Mouse (Mus musculus): ENCODE measurements around the gene Ifnar1. TPM values are rescaled to one million over a fixed set of nuclear protein-coding genes. Genes with fewer than 3 reads are reported as not detected.

Gene Ifnar1
- total and polyA plus RNA-seq, 3 experiments: 12.5 to 24.0 (median 23.6) TPM

GRCm38 (mm10) chr16:91466566-91466965, 18.5 kb upstream of the Ifnar1 start:
- intact Hi-C loops (cut with DNase I): no loop called here
- no peaks in the 10 kb centered on the region for H3K36me3 ChIP-seq (ENCODE audit: control insufficient read depth, insufficient read depth, low read length)
- no peak overlapping the region for H3K4me3 ChIP-seq
- H3K27me3 ChIP-seq (ENCODE audit: control insufficient read depth, insufficient read depth, low read length): no peaks in the 10 kb centered on the region
- no peak overlapping the region; the same call in 1 of the 2 replicates for H3K27ac ChIP-seq
- DNase-seq: peak in 1 of 2 experiments; percentile 42
- peaks cover 7% of the 10 kb centered on the region for H3K4me1 ChIP-seq (ENCODE audit: control insufficient read depth, insufficient read depth, low read length)
- H3K9ac ChIP-seq (ENCODE audit: low read depth, low read length): no peak overlapping the region
- 32% methylated on average over 6 of the region's 6 CpGs for WGBS
- H3K79me2 ChIP-seq (replicated peaks; ENCODE audit: control insufficient read depth, insufficient read depth, low read length): no peaks in the 10 kb centered on the region
- TF ChIP-seq EP300 (IDR thresholded peaks at IDR 0.05; ENCODE audit: insufficient read depth, low read depth, low read length): 0 out of 2 replicates have a peak, but pooled peaks have one; percentile 18
- peak; percentile 24; the same call in 1 of the 2 replicates for TF ChIP-seq POLR2A (IDR thresholded peaks at IDR 0.05; ENCODE audit: insufficient read depth, low read depth, low read length)
- TF ChIP-seq CTCF (IDR thresholded peaks at IDR 0.05): no peak

GRCm38 (mm10) chr16:91470470-91470869, 14.6 kb upstream of the Ifnar1 start:
- no peak for DNase-seq
- 54% methylated on average over 3 of the region's 3 CpGs for WGBS
- no peaks in the 10 kb centered on the region for H3K79me2 ChIP-seq (replicated peaks; ENCODE audit: control insufficient read depth, insufficient read depth, low read length)
- H3K4me3 ChIP-seq: no peak overlapping the region
- no peaks in the 10 kb centered on the region for H3K27me3 ChIP-seq (ENCODE audit: control insufficient read depth, insufficient read depth, low read length)
- H3K27ac ChIP-seq: no peak overlapping the region
- TF ChIP-seq POLR2A (IDR thresholded peaks at IDR 0.05; ENCODE audit: insufficient read depth, low read depth, low read length): no peak
- no peak for TF ChIP-seq EP300 (IDR thresholded peaks at IDR 0.05; ENCODE audit: insufficient read depth, low read depth, low read length)
- TF ChIP-seq CTCF (IDR thresholded peaks at IDR 0.05): no peak
- H3K36me3 ChIP-seq (ENCODE audit: control insufficient read depth, insufficient read depth, low read length): no peaks in the 10 kb centered on the region
- intact Hi-C loops (cut with DNase I): no loop called here
- peaks cover 5% of the 10 kb centered on the region for H3K4me1 ChIP-seq (ENCODE audit: control insufficient read depth, insufficient read depth, low read length)
- no peak overlapping the region for H3K9ac ChIP-seq (ENCODE audit: low read depth, low read length)

DNA sequence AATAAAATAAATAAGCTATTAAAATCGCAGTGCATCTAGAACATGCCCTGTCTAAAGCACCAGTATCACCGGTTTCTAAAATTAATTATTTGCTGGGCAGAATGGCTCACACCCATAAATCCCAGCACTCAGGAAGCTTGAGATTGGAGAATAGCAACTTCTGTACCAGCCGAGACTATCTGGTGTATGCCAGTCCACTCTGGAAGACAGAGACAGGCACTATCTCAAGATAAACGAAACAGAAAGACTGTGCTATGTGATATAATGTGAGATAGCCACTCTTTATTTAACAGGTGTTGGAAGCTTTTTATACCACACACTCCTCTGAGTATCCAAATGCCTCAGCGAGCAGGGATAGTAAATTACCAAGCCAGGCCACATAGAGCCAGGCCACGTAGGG, 13.6 kb upstream of the Ifnar1 start:
- DNase-seq: no peak
- intact Hi-C loops (cut with DNase I): no loop called here
- Histone ChIP-seq H3K27ac (no peak overlapping the region), H3K4me3 (no peak overlapping the region), H3K79me2 (replicated peaks; ENCODE audit: control insufficient read depth, insufficient read depth, low read length) (no peaks in the 10 kb centered on the region), H3K27me3 (ENCODE audit: control insufficient read depth, insufficient read depth, low read length) (no peaks in the 10 kb centered on the region), H3K4me1 (ENCODE audit: control insufficient read depth, insufficient read depth, low read length) (peaks cover 3% of the 10 kb centered on the region), H3K36me3 (ENCODE audit: control insufficient read depth, insufficient read depth, low read length) (no peaks in the 10 kb centered on the region), H3K9ac (ENCODE audit: low read depth, low read length) (no peak overlapping the region)
- 69% methylated on average over 6 of the region's 6 CpGs for WGBS
- no peak for TF ChIP-seq POLR2A (IDR thresholded peaks at IDR 0.05; ENCODE audit: insufficient read depth, low read depth, low read length)
- TF ChIP-seq CTCF (IDR thresholded peaks at IDR 0.05): no peak
- no peak for TF ChIP-seq EP300 (IDR thresholded peaks at IDR 0.05; ENCODE audit: insufficient read depth, low read depth, low read length)

DNA sequence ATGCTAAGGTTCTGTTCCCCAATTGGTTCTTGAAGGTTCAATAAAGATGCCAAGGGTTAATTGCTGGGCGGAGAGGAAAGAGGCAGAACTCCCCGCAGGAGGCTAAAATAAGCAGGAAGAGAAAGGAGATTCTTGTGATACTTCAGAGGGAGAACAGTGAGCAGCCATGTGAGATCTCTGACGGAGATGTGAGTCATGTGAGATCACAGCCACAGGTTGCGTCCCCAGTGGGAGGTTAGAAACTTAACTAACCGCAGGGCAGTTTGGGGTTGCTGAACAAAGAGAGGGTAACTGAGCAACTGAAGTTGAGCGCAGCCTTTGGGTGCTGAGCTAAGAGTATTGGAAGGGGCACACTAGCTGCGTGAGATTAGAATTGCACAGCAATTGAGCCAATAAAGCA, 9.3 kb upstream of the Ifnar1 start:
- Histone ChIP-seq H3K79me2 (replicated peaks; ENCODE audit: control insufficient read depth, insufficient read depth, low read length) (no peaks in the 10 kb centered on the region), H3K36me3 (ENCODE audit: control insufficient read depth, insufficient read depth, low read length) (no peaks in the 10 kb centered on the region), H3K9ac (ENCODE audit: low read depth, low read length) (no peak overlapping the region), H3K27ac (no peak overlapping the region), H3K27me3 (ENCODE audit: control insufficient read depth, insufficient read depth, low read length) (no peaks in the 10 kb centered on the region), H3K4me1 (ENCODE audit: control insufficient read depth, insufficient read depth, low read length) (no peaks in the 10 kb centered on the region; the same call in 1 of the 2 replicates), H3K4me3 (no peak overlapping the region)
- no peak for TF ChIP-seq CTCF (IDR thresholded peaks at IDR 0.05)
- WGBS: 50% methylated on average over 7 of the region's 7 CpGs
- DNase-seq: no peak
- intact Hi-C loops (cut with DNase I): no loop called here

- intact Hi-C loops (cut with DNase I): no loop called here
- H3K36me3 ChIP-seq (ENCODE audit: control insufficient read depth, insufficient read depth, low read length): no peaks in the 10 kb centered on the region
- H3K9ac ChIP-seq (ENCODE audit: low read depth, low read length): no peak overlapping the region
- no peak overlapping the region for H3K4me3 ChIP-seq
- no peaks in the 10 kb centered on the region for H3K79me2 ChIP-seq (replicated peaks; ENCODE audit: control insufficient read depth, insufficient read depth, low read length)
- TF ChIP-seq EP300 (IDR thresholded peaks at IDR 0.05; ENCODE audit: insufficient read depth, low read depth, low read length) (no peak), CTCF (IDR thresholded peaks at IDR 0.05) (no peak), POLR2A (IDR thresholded peaks at IDR 0.05; ENCODE audit: insufficient read depth, low read depth, low read length) (no peak)
- no peaks in the 10 kb centered on the region; the same call in 1 of the 2 replicates for H3K4me1 ChIP-seq (ENCODE audit: control insufficient read depth, insufficient read depth, low read length)
- WGBS: 31% methylated on average over 1 of the region's 1 CpGs
- no peak for DNase-seq
- no peaks in the 10 kb centered on the region for H3K27me3 ChIP-seq (ENCODE audit: control insufficient read depth, insufficient read depth, low read length)
- H3K27ac ChIP-seq: no peak overlapping the region
These were observed 7.0 kb upstream of the Ifnar1 start for GRCm38 (mm10) chr16:91478067-91478466.

DNA sequence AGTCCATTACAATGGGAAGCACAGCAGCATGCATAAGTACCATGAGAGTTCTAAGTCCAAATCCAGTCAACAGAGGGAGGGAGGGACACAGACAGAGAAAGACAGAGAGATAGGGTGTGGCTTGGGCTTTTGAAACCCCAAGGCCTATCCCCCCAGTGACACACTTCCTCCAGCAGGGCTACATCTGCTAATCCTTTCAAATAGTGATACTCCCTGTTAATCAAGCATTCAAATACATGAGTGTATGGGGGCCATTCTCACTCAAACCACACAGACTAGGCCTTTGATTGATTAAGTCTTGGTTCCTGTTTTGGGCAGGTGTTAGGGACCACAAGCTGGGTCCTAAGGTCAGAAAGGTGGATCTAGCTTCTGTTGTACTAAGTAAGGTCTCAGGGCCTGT, 4.5 kb upstream of the Ifnar1 start:
- no peaks in the 10 kb centered on the region; the same call in 1 of the 2 replicates for H3K36me3 ChIP-seq (ENCODE audit: control insufficient read depth, insufficient read depth, low read length)
- H3K27me3 ChIP-seq (ENCODE audit: control insufficient read depth, insufficient read depth, low read length): no peaks in the 10 kb centered on the region
- TF ChIP-seq CTCF (IDR thresholded peaks at IDR 0.05) (no peak), POLR2A (IDR thresholded peaks at IDR 0.05; ENCODE audit: insufficient read depth, low read depth, low read length) (no peak)
- peaks cover 2% of the 10 kb centered on the region for H3K4me1 ChIP-seq (ENCODE audit: control insufficient read depth, insufficient read depth, low read length)
- intact Hi-C loops (cut with DNase I): no loop called here
- no peak overlapping the region for H3K9ac ChIP-seq (ENCODE audit: low read depth, low read length)
- no peak overlapping the region for H3K4me3 ChIP-seq
- H3K27ac ChIP-seq: no peak overlapping the region
- H3K79me2 ChIP-seq (replicated peaks; ENCODE audit: control insufficient read depth, insufficient read depth, low read length): no peaks in the 10 kb centered on the region
- no peak for DNase-seq
